Mouse (Mus musculus): ENCODE data around the gene Scnm1. TPM values are rescaled to one million over a fixed set of nuclear protein-coding genes. Genes with fewer than 3 reads are reported as not detected.
A peak's percentile ranks its signal among the peaks of the same experiment; 100 is the strongest.
"Not testable (repeated sequence)": the region's sequence is repeated elsewhere in the genome, so short reads cannot be mapped to it uniquely, and the experiment has no call there.

The Scnm1 gene
- polyA plus RNA-seq, 1 experiment: 36.7 TPM

- DNase-seq (ENCODE audit: low read depth): not testable (repeated sequence)
Observed at GRCm38 (mm10) chr3:95107308-95107707, 26.5 kb downstream of the Scnm1 start.

- DNase-seq (ENCODE audit: low read depth): peak; percentile 91
Observed at GRCm38 (mm10) chr3:95106338-95107117, 27.3 kb downstream of the Scnm1 start, which contains the start of gene Pip5k1a. Gene Pip5k1a (minus strand): TSS chr3:95106930.

GRCm38 (mm10) chr3:95105586-95106337, 28.0 kb downstream of the Scnm1 start:
- DNase-seq (ENCODE audit: low read depth): no peak

- DNase-seq (ENCODE audit: low read depth): peak; percentile 63
Observed at GRCm38 (mm10) chr3:95105121-95105520, 28.7 kb downstream of the Scnm1 start.

- no peak for DNase-seq (ENCODE audit: low read depth)
Observed at GRCm38 (mm10) chr3:95100854-95101253, 33.0 kb downstream of the Scnm1 start.

- no peak for DNase-seq (ENCODE audit: low read depth)
Observed at GRCm38 (mm10) chr3:95088071-95088470, 45.7 kb downstream of the Scnm1 start.

Other genes with a start within 250 kb of the Scnm1 start
- 284 and 285 TPM in 2 replicates for gene Psmb4, start 247.1 kb downstream of the Scnm1 start, polyA plus RNA-seq (2012; rRNA removed)
- 130 and 163 TPM in 2 replicates for gene Selenbp1, start 201.0 kb downstream of the Scnm1 start, polyA plus RNA-seq (2012; rRNA removed)
- gene Rfx5, start 179.9 kb downstream of the Scnm1 start, polyA plus RNA-seq (2012; rRNA removed): 12.5 and 15.4 TPM in 2 replicates
- 43.4 and 50.7 TPM in 2 replicates for gene Pi4kb, start 159.3 kb downstream of the Scnm1 start, polyA plus RNA-seq (2012; rRNA removed)
- gene Zfp687, start 118.6 kb downstream of the Scnm1 start, polyA plus RNA-seq (2012; rRNA removed): 24.9 and 28.0 TPM in 2 replicates
- gene Psmd4, start 91.4 kb downstream of the Scnm1 start, polyA plus RNA-seq (2012; rRNA removed): 182 and 227 TPM in 2 replicates
- 19.6 and 21.0 TPM in 2 replicates for gene Pip5k1a, start 27.1 kb downstream of the Scnm1 start, polyA plus RNA-seq (2012; rRNA removed)
- gene Vps72, start 23.0 kb downstream of the Scnm1 start, polyA plus RNA-seq (2012; rRNA removed): 42.0 and 43.5 TPM in 2 replicates
- gene Tmod4, start 9.5 kb downstream of the Scnm1 start, polyA plus RNA-seq (2012; rRNA removed): 0.42 and 0.63 TPM in 2 replicates
- 8.8 and 9.4 TPM in 2 replicates for gene Lysmd1, start 77 bp upstream of the Scnm1 start, polyA plus RNA-seq (2012; rRNA removed)
- gene Tnfaip8l2, start 8.3 kb upstream of the Scnm1 start, polyA plus RNA-seq (2012; rRNA removed): 10.4 and 11.6 TPM in 2 replicates
- 6.4 and 6.7 TPM in 2 replicates for gene Sema6c, start 26.4 kb upstream of the Scnm1 start, polyA plus RNA-seq (2012; rRNA removed)
- 13.2 and 14.2 TPM in 2 replicates for gene Gabpb2, start 83.9 kb upstream of the Scnm1 start, polyA plus RNA-seq (2012; rRNA removed)
- 59.7 and 60.1 TPM in 2 replicates for gene Cdc42se1, start 94.7 kb upstream of the Scnm1 start, polyA plus RNA-seq (2012; rRNA removed)
- gene Mllt11, start 98.2 kb upstream of the Scnm1 start, polyA plus RNA-seq (2012; rRNA removed): 22.5 and 24.7 TPM in 2 replicates
- gene Gm128, start 107.6 kb upstream of the Scnm1 start, polyA plus RNA-seq (2012; rRNA removed): 0.86 and 2.1 TPM in 2 replicates
- gene Bnipl, start 117.2 kb upstream of the Scnm1 start, polyA plus RNA-seq (2012; rRNA removed): 2.1 and 2.6 TPM in 2 replicates
- 90.3 and 111 TPM in 2 replicates for gene Mindy1, start 147.3 kb upstream of the Scnm1 start, polyA plus RNA-seq (2012; rRNA removed)
- gene Prune1, start 148.1 kb upstream of the Scnm1 start, polyA plus RNA-seq (2012; rRNA removed): 23.6 and 28.2 TPM in 2 replicates
- gene Anxa9, start 173.2 kb upstream of the Scnm1 start, polyA plus RNA-seq (2012; rRNA removed): 18.1 and 26.0 TPM in 2 replicates
- gene Cers2, start 180.8 kb upstream of the Scnm1 start, polyA plus RNA-seq (2012; rRNA removed): 92.9 and 123 TPM in 2 replicates
- 16.1 and 17.1 TPM in 2 replicates for gene Setdb1, start 223.2 kb upstream of the Scnm1 start, polyA plus RNA-seq (2012; rRNA removed)

Data from gonadal fat pad, adult 2 months (tissue).